Mouse (Mus musculus): ENCODE measurements around the gene Kdm2a.
A peak's percentile ranks its signal among the peaks of the same experiment; 100 is the strongest.

The Kdm2a gene

DNA sequence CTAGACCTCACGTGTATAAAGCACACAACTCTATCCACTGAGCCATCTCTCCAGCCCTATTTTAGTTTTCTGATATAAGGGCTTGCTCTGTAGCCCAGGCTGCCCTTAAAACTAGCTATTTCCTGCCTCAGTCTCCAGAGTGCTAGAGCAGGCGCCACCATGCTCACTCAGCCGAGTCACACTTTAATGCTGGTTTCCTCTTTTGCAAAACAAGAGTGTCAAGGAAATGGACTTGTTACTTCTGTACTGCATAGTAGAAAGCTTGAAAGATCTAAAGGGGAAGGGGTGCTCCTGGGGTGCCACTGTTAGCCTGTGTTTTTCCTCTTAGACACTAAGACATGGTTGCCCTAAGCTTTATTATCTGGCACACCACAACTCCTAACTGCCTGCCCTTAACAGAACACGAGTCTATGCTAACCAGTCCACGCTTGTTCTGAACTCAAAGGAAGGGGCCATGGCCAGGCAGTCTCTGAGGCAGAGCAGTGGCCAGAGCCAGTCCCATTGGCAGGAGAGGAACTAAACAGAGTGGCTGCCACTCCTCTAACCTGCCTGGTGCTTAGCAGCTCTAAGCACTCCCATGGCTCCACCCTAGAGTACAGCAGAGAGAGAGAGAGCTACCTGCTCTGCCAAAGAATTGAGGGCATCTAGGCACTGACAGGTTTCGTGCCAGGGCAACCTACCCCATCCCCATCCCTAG, 98.4 kb downstream of the Kdm2a start:
- DNase-seq (ENCODE audit: low spot score), result no peak

DNA sequence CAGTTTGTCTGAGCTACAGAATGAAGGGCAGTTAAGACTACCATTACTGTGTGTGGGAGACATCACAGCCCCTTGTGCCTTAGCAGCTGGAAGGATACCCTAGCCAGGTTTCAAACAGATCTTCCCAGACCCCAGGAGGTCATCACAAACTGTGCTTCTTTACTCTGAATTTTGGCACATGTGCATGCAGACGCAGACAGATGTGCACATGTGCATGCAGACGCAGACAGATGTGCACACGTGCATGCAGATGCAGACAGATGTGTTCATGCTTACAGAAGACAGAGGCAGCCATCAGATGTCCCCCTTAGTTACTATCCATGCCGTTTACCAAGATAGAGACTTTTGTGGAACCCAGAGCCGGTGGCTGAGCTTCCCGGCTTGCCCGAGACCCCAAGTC, 99.0 kb downstream of the Kdm2a start:
- DNase-seq (ENCODE audit: low spot score), result no peak

DNA sequence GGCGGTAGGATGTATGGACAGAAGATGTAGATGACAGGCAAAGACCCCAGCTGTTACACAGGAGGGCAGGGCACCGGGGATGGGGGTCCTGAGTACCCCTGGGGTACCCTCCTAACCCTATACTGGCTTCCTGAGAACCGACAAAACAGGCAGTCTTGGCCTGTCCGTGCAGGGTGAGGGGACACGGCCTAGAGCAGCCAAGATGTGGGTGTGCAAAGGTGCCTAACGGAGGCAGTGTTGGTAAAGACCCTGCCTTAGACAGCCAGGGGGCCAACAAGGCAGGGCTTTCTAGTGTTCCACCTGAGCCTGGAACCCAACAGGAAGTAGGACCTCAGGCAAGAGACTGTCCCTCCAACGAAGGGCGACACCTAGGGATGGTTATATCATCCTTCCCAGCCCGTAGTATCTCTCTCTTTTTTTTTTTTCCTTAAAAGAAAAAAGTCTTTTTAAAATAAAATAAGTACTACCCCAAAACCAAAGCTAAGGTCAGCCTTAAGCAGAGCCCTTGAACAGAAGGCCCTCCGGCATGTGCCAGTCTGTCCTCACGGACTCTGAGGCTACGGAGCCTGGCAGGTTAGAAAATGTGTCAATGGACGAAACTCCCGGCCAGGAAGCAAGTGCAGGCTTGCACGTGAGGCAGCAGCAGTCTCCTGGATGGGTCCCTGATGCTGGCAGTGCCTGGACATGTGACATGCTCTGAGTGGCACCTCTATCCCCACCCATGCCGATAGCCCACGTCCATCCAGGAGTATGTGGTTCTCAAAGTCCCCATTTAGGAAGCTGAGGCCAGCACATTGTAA, 99.6 kb downstream of the Kdm2a start:
- DNase-seq (ENCODE audit: low spot score), result no peak

DNA sequence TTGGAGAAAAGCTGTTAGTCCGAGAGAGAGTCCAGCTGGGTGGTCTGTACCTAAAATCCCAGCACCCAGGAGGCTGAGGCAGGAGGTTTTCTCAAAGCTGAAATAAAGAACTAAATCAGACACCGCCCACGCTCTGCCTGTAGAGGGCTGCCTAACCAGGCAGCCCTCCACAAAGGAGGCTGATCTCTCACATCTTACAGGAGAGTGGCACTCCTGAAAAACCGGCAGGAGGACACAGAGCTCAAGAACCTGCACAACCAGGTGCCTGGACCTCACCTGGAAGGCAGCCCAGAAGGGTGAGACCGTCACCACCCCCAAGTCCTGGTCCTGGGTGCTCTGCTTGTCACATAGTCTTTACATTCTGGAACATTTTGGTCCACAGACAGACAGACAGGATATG, 100.2 kb downstream of the Kdm2a start:
- no peak for DNase-seq (ENCODE audit: low spot score)

GRCm38 (mm10) chr19:4296611-4297010, 101.5 kb downstream of the Kdm2a start:
- DNase-seq (ENCODE audit: low spot score), result no peak

GRCm38 (mm10) chr19:4295391-4295790, 102.7 kb downstream of the Kdm2a start:
- no peak for DNase-seq (ENCODE audit: low spot score)

GRCm38 (mm10) chr19:4294381-4295097, 103.5 kb downstream of the Kdm2a start:
- no peak for DNase-seq (ENCODE audit: low spot score)

DNA sequence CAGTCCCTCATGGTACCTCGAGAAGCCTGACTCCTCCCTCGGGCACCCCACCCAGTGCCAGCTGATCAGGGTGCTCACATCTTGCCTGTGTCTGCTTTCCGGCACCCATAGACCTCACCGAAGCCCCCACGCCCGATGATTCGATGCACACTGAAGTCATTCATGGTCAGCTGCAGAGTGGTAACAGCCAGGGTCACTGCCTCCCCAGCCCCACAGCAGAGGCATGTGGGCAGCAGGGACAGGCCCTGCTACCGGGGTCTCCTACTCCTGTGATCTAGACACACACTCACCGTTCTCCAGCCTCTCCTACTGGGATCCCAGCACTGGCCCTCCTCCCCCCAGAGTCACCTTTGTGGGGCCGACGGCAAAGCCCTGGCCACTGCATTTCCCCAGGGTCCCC, 106.9 kb downstream of the Kdm2a start:
- no peak for DNase-seq (ENCODE audit: low spot score)

DNA sequence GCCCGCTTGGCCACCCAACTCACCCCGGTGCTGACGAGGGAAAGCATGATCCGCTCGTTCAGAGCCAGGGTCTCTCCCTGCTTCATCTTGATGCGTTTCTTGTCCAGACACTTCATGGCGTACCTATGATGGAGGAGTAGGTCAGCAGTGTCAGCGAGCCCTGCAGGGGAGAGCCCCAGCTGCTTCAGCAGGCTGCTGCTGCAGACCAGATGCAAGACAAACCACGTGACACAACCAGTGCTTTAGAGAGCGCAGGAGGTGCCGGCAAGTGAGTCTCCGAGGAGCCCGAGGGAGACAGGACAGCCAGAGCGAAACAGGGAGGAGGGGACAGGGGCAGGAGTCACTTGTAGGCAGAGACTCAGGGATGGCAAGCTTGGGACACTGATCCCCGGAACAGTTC, 107.3 kb downstream of the Kdm2a start:
- DNase-seq (ENCODE audit: low spot score), result no peak

DNA sequence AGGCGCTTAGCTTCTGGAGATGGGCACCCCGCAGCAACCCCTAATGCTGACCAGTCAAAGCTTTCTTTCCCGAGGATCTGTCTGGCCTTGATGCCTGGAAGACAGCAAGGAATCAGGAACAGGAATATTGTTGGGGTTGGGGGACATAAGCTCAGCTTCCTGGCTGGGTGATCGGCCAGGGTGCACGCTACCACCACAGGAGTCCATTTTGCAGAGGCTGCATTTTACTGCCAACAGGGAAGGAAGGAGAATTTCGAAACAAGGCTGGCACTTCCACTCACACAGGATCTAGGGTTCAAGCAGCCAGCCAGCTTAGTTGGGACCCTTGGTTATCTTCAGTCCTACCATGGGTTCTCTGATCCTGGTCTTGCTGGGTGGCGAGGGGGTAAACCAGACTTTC, 114.4 kb downstream of the Kdm2a start:
- DNase-seq (ENCODE audit: low spot score), result no peak

DNA sequence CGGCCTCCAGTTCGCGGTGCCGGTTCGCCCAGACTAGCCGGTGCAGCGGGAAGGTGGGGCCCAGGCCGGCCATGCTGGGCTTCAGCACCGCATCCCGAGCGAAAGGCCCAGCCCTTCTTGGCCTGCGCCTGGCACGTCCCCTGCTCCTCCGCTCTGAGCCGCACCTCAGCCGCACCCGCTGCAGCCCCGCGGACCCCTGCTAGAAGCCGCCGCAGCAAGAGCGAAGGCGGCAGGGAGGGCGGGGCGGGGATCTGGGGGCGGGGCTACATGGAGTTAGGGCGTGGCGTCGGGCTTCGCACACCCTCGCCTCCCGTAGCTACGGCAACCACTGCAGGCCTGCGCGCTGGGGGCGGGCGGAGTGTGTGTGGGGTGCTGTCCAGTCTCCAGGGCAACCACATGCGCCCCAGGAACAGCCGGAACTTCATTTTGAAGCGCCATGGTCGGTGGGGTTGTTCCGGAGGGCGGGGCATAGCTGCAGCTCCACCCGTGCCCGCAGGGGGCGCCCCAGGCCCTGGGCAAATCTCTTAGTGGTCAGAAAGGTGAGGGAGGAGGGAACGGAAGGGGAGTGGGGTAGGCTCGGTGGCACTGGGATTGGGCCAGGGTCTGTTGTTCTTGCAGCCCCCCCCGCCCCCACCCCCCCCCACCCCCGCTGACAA, 115.1 kb downstream of the Kdm2a start, which contains the start of gene Ankrd13d:
Ankrd13d (minus strand) TSS at position 240 of the 656 bp plus-strand sequence.
- peak; percentile 62 for DNase-seq (ENCODE audit: low spot score)

DNA sequence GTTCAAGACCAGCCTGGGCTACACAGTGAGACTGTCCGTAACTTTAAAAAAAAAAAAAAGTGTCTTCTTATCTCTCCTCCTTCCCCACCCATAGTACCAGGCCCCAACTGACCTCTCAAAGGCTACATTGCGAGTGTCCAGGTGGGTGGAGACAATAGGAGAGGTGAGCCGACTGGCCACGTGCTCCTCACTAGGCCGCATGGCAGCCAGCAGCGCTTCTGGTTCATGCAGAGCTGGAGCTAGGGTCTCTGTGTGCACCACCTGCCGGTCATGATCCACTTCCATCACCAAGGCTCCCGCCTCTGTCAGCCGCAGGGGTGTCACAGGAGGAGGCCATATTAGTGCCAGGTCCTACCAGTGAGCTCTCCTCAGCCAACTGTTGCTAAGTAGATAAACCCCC, 117.7 kb downstream of the Kdm2a start:
- no peak for DNase-seq (ENCODE audit: low spot score)

GRCm38 (mm10) chr19:4279487-4279886, 118.6 kb downstream of the Kdm2a start:
- no peak for DNase-seq (ENCODE audit: low spot score)

- no peak for DNase-seq (ENCODE audit: low spot score)
Measured at GRCm38 (mm10) chr19:4270972-4271371, 127.1 kb downstream of the Kdm2a start.

GRCm38 (mm10) chr19:4270187-4270586, 127.9 kb downstream of the Kdm2a start:
- no peak for DNase-seq (ENCODE audit: low spot score)

GRCm38 (mm10) chr19:4268566-4269361, 129.3 kb downstream of the Kdm2a start, which contains the start of gene Ssh3:
TSS of gene Ssh3 (minus strand) at chr19:4269180.
- peak; percentile 44 for DNase-seq (ENCODE audit: low spot score)

- DNase-seq (ENCODE audit: low spot score), result no peak
Measured at GRCm38 (mm10) chr19:4265956-4266355, 132.1 kb downstream of the Kdm2a start.

All from adipocyte (in vitro differentiated cells).